Mouse (Mus musculus): ENCODE results near the gene Cep131.
A peak's percentile ranks its signal among the peaks of the same experiment; 100 is the strongest.

The Cep131 gene

GRCm38 (mm10) chr11:120048252-120048556 is 38.4 kb downstream of the Cep131 start:
- DNase-seq = no peak

GRCm38 (mm10) chr11:120047531-120048251 is 38.9 kb downstream of the Cep131 start:
- no peak for DNase-seq

GRCm38 (mm10) chr11:120046553-120047191 is 40.0 kb downstream of the Cep131 start, which contains the start of gene Aatk:
Aatk (minus strand) TSS chr11:120047167.
- DNase-seq = no peak

- DNase-seq = no peak
These were observed 40.6 kb downstream of the Cep131 start for GRCm38 (mm10) chr11:120045839-120046552.

GRCm38 (mm10) chr11:120045341-120045740 is 41.3 kb downstream of the Cep131 start:
- DNase-seq = no peak

GRCm38 (mm10) chr11:120042141-120042838 is 44.3 kb downstream of the Cep131 start:
- DNase-seq = no peak

GRCm38 (mm10) chr11:120041191-120042123 is 45.2 kb downstream of the Cep131 start:
- DNase-seq = peak; percentile 85 to 94

GRCm38 (mm10) chr11:120040440-120040839 is 46.2 kb downstream of the Cep131 start:
- peak in 1 of 2 experiments; percentile 29 for DNase-seq

GRCm38 (mm10) chr11:120039581-120039980 is 47.0 kb downstream of the Cep131 start:
- DNase-seq = peak in 1 of 2 experiments; percentile 61

GRCm38 (mm10) chr11:120034762-120035161 is 51.9 kb downstream of the Cep131 start:
- DNase-seq = no peak

- no peak for DNase-seq
These were observed 52.3 kb downstream of the Cep131 start for GRCm38 (mm10) chr11:120034306-120034705.

GRCm38 (mm10) chr11:120033473-120033872 is 53.2 kb downstream of the Cep131 start:
- no peak for DNase-seq

GRCm38 (mm10) chr11:120032052-120032451 is 54.6 kb downstream of the Cep131 start:
- no peak for DNase-seq

GRCm38 (mm10) chr11:120030145-120030901 is 56.3 kb downstream of the Cep131 start:
- peak; percentile 67 to 73 for DNase-seq

- DNase-seq = peak; percentile 86 to 93
These were observed 57.0 kb downstream of the Cep131 start for GRCm38 (mm10) chr11:120029431-120030144.

GRCm38 (mm10) chr11:120028319-120029092 is 58.1 kb downstream of the Cep131 start:
- peak; percentile 81 to 91 for DNase-seq

- DNase-seq = peak; percentile 50 to 78
These were observed 59.7 kb downstream of the Cep131 start for GRCm38 (mm10) chr11:120026941-120027340.

GRCm38 (mm10) chr11:120022841-120023240 is 63.8 kb downstream of the Cep131 start:
- no peak for DNase-seq

- no peak for DNase-seq
These were observed 64.4 kb downstream of the Cep131 start for GRCm38 (mm10) chr11:120022216-120022615.

- no peak for DNase-seq
These were observed 65.3 kb downstream of the Cep131 start for GRCm38 (mm10) chr11:120021367-120021766.

All from kidney, postnatal 25 days (tissue).